ENCODE assay signal across 19 mouse cellular contexts in the genomic region with DNA sequence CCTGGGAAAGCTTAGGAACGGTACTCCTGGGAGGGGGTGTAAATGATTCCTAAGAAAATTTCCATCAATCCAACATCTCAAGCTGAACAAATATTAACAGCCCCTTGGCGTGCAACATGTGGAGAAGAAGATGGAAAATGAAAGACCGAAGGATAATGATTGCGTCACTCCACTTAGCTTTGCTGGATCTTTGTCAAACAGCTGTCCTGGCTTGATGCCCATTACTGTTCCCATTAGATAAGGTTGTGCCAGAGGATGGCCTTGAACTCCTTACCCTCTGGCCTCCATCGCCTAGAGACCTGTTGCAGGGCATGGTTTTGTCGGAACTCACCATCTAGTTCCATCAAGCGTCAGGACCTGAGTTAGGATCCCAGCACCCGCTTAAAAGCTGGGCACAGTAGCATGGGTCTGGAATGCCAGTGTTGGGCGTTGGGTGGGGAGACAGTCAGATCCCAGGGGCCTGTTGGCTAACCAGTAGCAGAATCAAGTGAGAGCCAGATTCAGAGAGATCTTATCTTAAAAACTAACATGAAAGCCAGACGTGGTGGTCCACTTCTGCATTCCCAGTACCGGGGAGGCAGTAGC. TPM values are rescaled to one million over a fixed set of nuclear protein-coding genes. Genes with fewer than 3 reads are reported as not detected.
DNase-seq lines count a peak whose midpoint lies in the region; ATAC-seq and TF ChIP-seq lines count a peak whose summit lies in the region.
"Had no signal": no experiment of that assay in that cellular context is flagged by ENCODE, and none has a peak within 500 bp of the region (broad histone marks: within the 10 kb centered on the region; RNA-seq: fewer than 3 reads in every experiment).

No protein-coding gene starts in this region.

- H3K79me2 ChIP-seq in heart, adult 2 months (replicated peaks; ENCODE audit: control insufficient read depth, insufficient read depth, low read length), result no peaks in the 10 kb centered on the region
- H3K79me2 ChIP-seq in MEL (ENCODE audit: control insufficient read depth, insufficient read depth, low read length, poor library complexity), result no peaks in the 10 kb centered on the region

- TF ChIP-seq EP300 in heart, adult 2 months (IDR thresholded peaks at IDR 0.05; ENCODE audit: insufficient read depth, low read depth, low read length), result no peak
- peak in 1 of 2 experiments; percentile 21; a peak in 1 of 4 replicates for TF ChIP-seq EP300 in MEL (IDR thresholded peaks at IDR 0.05; ENCODE audit: low read depth in 1 of 2, low read length in 2 of 2)

- no peak for TF ChIP-seq CTCF in heart, adult 2 months (IDR thresholded peaks at IDR 0.05)
- no peak for TF ChIP-seq CTCF in MEL (IDR thresholded peaks at IDR 0.05 in 2 of 3, conservative IDR thresholded peaks at IDR 0.05 in 1 of 3; ENCODE audit: control insufficient read depth in 1 of 3, insufficient read depth in 1 of 3, low read depth in 2 of 3, low read length in 3 of 3, poor library complexity in 1 of 3, severe bottlenecking in 1 of 3)
- TF ChIP-seq CTCF in forebrain, postnatal 0 days (IDR thresholded peaks at IDR 0.05; ENCODE audit: low read depth), result no peak

- no peak for TF ChIP-seq RAD21 in MEL (IDR thresholded peaks at IDR 0.05; ENCODE audit: low read depth, low read length)

- no peaks in the 10 kb centered on the region for H3K9me3 ChIP-seq in heart, embryonic 10.5 days
- no peaks in the 10 kb centered on the region for H3K9me3 ChIP-seq in MEL (replicated peaks; ENCODE audit: insufficient read depth, low read length)
- H3K9me3 ChIP-seq in forebrain, postnatal 0 days (ENCODE audit: low read length), result no peaks in the 10 kb centered on the region
- H3K9me3 ChIP-seq: heart, embryonic 13.5 days; stomach, embryonic 15.5 days had no signal

- no peak overlapping the region for H3K4me3 ChIP-seq in heart, adult 2 months
- no peak overlapping the region for H3K4me3 ChIP-seq in heart, embryonic 10.5 days
- no peak overlapping the region for H3K4me3 ChIP-seq in MEL (ENCODE audit: control insufficient read depth in 1 of 2, insufficient read depth in 1 of 2, low read depth in 2 of 2, low read length in 2 of 2)
- no peak overlapping the region for H3K4me3 ChIP-seq in forebrain, postnatal 0 days (ENCODE audit: low read depth, low read length)
- H3K4me3 ChIP-seq: heart, embryonic 13.5 days; stomach, embryonic 15.5 days had no signal

- H3K4me1 ChIP-seq in heart, adult 2 months (ENCODE audit: control insufficient read depth, insufficient read depth, low read length), result no peaks in the 10 kb centered on the region
- H3K4me1 ChIP-seq in heart, embryonic 10.5 days, result no peaks in the 10 kb centered on the region
- H3K4me1 ChIP-seq in MEL (ENCODE audit: control insufficient read depth in 1 of 2, insufficient read depth in 2 of 2, low read length in 2 of 2), result peaks cover 0 to 11% of the 10 kb centered on the region in 2 experiments; a peak in 3 of 4 replicates
- H3K4me1 ChIP-seq in forebrain, postnatal 0 days (ENCODE audit: insufficient read depth), result 0 out of 2 replicates have a peak, but pooled peaks cover 3% of the 10 kb centered on the region
- H3K4me1 ChIP-seq: stomach, embryonic 15.5 days had no signal

- H3K27ac ChIP-seq in heart, adult 2 months, result no peak overlapping the region
- no peak overlapping the region for H3K27ac ChIP-seq in heart, embryonic 10.5 days
- no peak overlapping the region for H3K27ac ChIP-seq in MEL (ENCODE audit: control insufficient read depth, low read depth, low read length)
- H3K27ac ChIP-seq in forebrain, postnatal 0 days (ENCODE audit: low read depth, low read length), result no peak overlapping the region
- H3K27ac ChIP-seq: heart, embryonic 13.5 days; hindbrain, embryonic 14.5 days; stomach, embryonic 15.5 days had no signal

- no peak overlapping the region for H3K4me2 ChIP-seq in forebrain, postnatal 0 days (ENCODE audit: low read depth)
- H3K4me2 ChIP-seq: heart, embryonic 13.5 days; hindbrain, embryonic 14.5 days; stomach, embryonic 15.5 days had no signal

- no peaks in the 10 kb centered on the region for H3K36me3 ChIP-seq in heart, adult 2 months (ENCODE audit: control insufficient read depth, insufficient read depth, low read length)
- no peaks in the 10 kb centered on the region for H3K36me3 ChIP-seq in heart, embryonic 10.5 days
- H3K36me3 ChIP-seq in MEL (ENCODE audit: control insufficient read depth in 1 of 2, insufficient read depth in 2 of 2, low read length in 2 of 2), result peaks cover 0 to 7% of the 10 kb centered on the region in 2 experiments; a peak in 2 of 4 replicates
- no peaks in the 10 kb centered on the region for H3K36me3 ChIP-seq in forebrain, postnatal 0 days (ENCODE audit: insufficient read depth)
- H3K36me3 ChIP-seq: heart, embryonic 13.5 days; stomach, embryonic 15.5 days had no signal

- intact Hi-C loops in heart, adult 2 months (cut with DNase I), result loop anchor here (10.0 kb wide), 2 partner anchors 306 to 686 kb away; a partner anchor contains a TSS

- no peak overlapping the region for H3K9ac ChIP-seq in heart, adult 2 months (ENCODE audit: low read depth, low read length)
- H3K9ac ChIP-seq in MEL (ENCODE audit: control insufficient read depth, low read depth, low read length, poor library complexity, severe bottlenecking), result no peak overlapping the region
- no peak overlapping the region for H3K9ac ChIP-seq in forebrain, postnatal 0 days
- H3K9ac ChIP-seq: heart, embryonic 13.5 days; hindbrain, embryonic 14.5 days; stomach, embryonic 15.5 days had no signal

- ATAC-seq in forebrain, postnatal 0 days, result no peak
- ATAC-seq: Patski had no signal

- peak; percentile 38 to 56 for DNase-seq in heart, adult 2 months
- no peak for DNase-seq in heart, embryonic 10.5 days (ENCODE audit: low spot score)
- peak; percentile 51 for DNase-seq in MEL (ENCODE audit: low read depth, low spot score)
- peak; percentile 27 to 52 for DNase-seq in adrenal gland, postnatal 36 days
- peak; percentile 41 to 69 for DNase-seq in heart, adult 9 months (ENCODE audit: low spot score in 2 of 2)
- no peak for DNase-seq in forebrain, postnatal 0 days
- no peak for DNase-seq in thymus, postnatal 10 days (ENCODE audit: low spot score in 2 of 2)
- no peak for DNase-seq in thymus, postnatal 4 days
- DNase-seq: cerebellum, adult 18-20 months; kidney, adult 18-20 months; thymus, postnatal 36 days had no signal

- no peaks in the 10 kb centered on the region for H3K27me3 ChIP-seq in heart, adult 2 months (ENCODE audit: control insufficient read depth, insufficient read depth, low read length)
- H3K27me3 ChIP-seq in heart, embryonic 10.5 days (ENCODE audit: insufficient read depth, poor library complexity, severe bottlenecking), result no peaks in the 10 kb centered on the region
- H3K27me3 ChIP-seq in MEL (ENCODE audit: control insufficient read depth in 1 of 2, insufficient read depth in 2 of 2, low read length in 2 of 2), result no peaks in the 10 kb centered on the region
- H3K27me3 ChIP-seq in forebrain, postnatal 0 days (ENCODE audit: insufficient read depth, low read length), result no peaks in the 10 kb centered on the region
- H3K27me3 ChIP-seq: heart, embryonic 13.5 days; Patski; stomach, embryonic 15.5 days had no signal

- no peak for TF ChIP-seq POLR2A in heart, adult 2 months (IDR thresholded peaks at IDR 0.05; ENCODE audit: insufficient read depth, low read depth, low read length)
- TF ChIP-seq POLR2A in MEL (IDR thresholded peaks at IDR 0.05; ENCODE audit: control insufficient read depth in 1 of 2, insufficient read depth in 1 of 2, low read depth in 1 of 2, low read length in 2 of 2, poor library complexity in 1 of 2), result no peak

- WGBS in heart, adult 2 months, result 42% methylated on average over 11 of the region's 11 CpGs
- 78% methylated on average over 11 of the region's 11 CpGs for WGBS in heart, embryonic 10.5 days
- WGBS in forebrain, postnatal 0 days, result 88% methylated on average over 11 of the region's 11 CpGs

TF ChIP-seq in MEL, 35 proteins besides CTCF, POLR2A, EP300 and RAD21:
- TF ChIP-seq MAZ (IDR thresholded peaks at IDR 0.05; ENCODE audit: low read depth, low read length), result no peak
- peak; percentile 22; the same call in 1 of the 2 replicates for TF ChIP-seq GATA1 (IDR thresholded peaks at IDR 0.05; ENCODE audit: low read depth, low read length)
- peak; percentile 86 for TF ChIP-seq ETS1 (IDR thresholded peaks at IDR 0.05; ENCODE audit: low read depth, low read length)
- no peak for TF ChIP-seq KAT2A (conservative IDR thresholded peaks at IDR 0.05; ENCODE audit: low read depth, low read length)
- TF ChIP-seq TCF12 (IDR thresholded peaks at IDR 0.05; ENCODE audit: low read depth, low read length), result peak; percentile 59
- TF ChIP-seq TAL1 (IDR thresholded peaks at IDR 0.05; ENCODE audit: low read length), result peak; percentile 68
- 0 out of 2 replicates have a peak, but pooled peaks have one; percentile 30 for TF ChIP-seq MXI1 (IDR thresholded peaks at IDR 0.05; ENCODE audit: low read depth, low read length)

RNA-seq across cellular contexts. Expression of a gene that starts 2.3 kb away (rescaled TPM):
- total RNA-seq in heart, adult 2 months (2021), result not detected
- polyA plus RNA-seq in heart, adult 2 months (2012; rRNA removed), result not detected in 2 replicates
- not detected in 2 replicates for polyA plus RNA-seq in heart, embryonic 10.5 days (2016; fragmentation: Nextera tagmentation; extraction: Ambion mirVana)
- not detected in 2 replicates for total RNA-seq in MEL (2012; rRNA removed)
- polyA plus RNA-seq in MEL (2012; ENCODE audit: insufficient read depth in 1 of 2, insufficient read length in 2 of 2, low read depth in 1 of 2, low replicate concordance in 2 of 2, missing spikeins in 1 of 2), result not detected
- not detected for total RNA-seq in adrenal gland, postnatal 36 days (2021)
- total RNA-seq in forebrain, postnatal 0 days (2014; rRNA removed), result not detected in 2 replicates
- not detected in 2 replicates for polyA plus RNA-seq in forebrain, postnatal 0 days (2015; fragmentation: Nextera tagmentation; extraction: Ambion mirVana)
- total RNA-seq: left cerebral cortex, adult 18-20 months had no signal
- polyA plus RNA-seq: heart, embryonic 13.5 days; hindbrain, embryonic 14.5 days; large intestine, adult 2 months; limb, embryonic 14.5 days; Patski; small intestine, adult 2 months; stomach, embryonic 15.5 days had no signal

RNA-seq across cellular contexts. Expression of a gene that starts 21.4 kb away (rescaled TPM):
- total RNA-seq in heart, adult 2 months (2021), result 1 to 10 TPM; 2.5 to 3.3 TPM
- polyA plus RNA-seq in heart, adult 2 months (2012; rRNA removed), result 4.7 and 4.9 TPM in 2 replicates
- polyA plus RNA-seq in heart, embryonic 10.5 days (2016; fragmentation: Nextera tagmentation; extraction: Ambion mirVana), result not detected in 2 replicates
- total RNA-seq in MEL (2012; rRNA removed), result not detected in 2 replicates
- not detected for polyA plus RNA-seq in MEL (2012; ENCODE audit: insufficient read depth in 1 of 2, insufficient read length in 2 of 2, low read depth in 1 of 2, low replicate concordance in 2 of 2, missing spikeins in 1 of 2)
- total RNA-seq in adrenal gland, postnatal 36 days (2021), result 1 to 10 TPM; 2.5 to 3.3 TPM
- 0.15 TPM in 1 of 2 replicates, not detected in the other for total RNA-seq in forebrain, postnatal 0 days (2014; rRNA removed)
- polyA plus RNA-seq in forebrain, postnatal 0 days (2015; fragmentation: Nextera tagmentation; extraction: Ambion mirVana), result 0.35 TPM in 1 of 2 replicates, not detected in the other
- polyA plus RNA-seq: heart, embryonic 13.5 days; hindbrain, embryonic 14.5 days; Patski had no signal

Comparison
In these comparisons a context has a peak if more than half of its experiments do, and no peak if none do; other contexts are left out.
1. DNase-seq: peak in heart, adult 2 months (2 of 2), MEL (single experiment), adrenal gland, postnatal 36 days (2 of 2) and heart, adult 9 months (2 of 2); none in heart, embryonic 10.5 days (single experiment), forebrain, postnatal 0 days (single experiment), thymus, postnatal 10 days (0 of 2) and thymus, postnatal 4 days (single experiment).